Mouse (Mus musculus): ENCODE measurements around the gene Sema4d.

Sema4d gene

GRCm38 (mm10) chr13:51778351-51778982 lies 15.1 kb downstream of the Sema4d start:
- no peak for DNase-seq (ENCODE audit: low spot score in 2 of 2)

DNA sequence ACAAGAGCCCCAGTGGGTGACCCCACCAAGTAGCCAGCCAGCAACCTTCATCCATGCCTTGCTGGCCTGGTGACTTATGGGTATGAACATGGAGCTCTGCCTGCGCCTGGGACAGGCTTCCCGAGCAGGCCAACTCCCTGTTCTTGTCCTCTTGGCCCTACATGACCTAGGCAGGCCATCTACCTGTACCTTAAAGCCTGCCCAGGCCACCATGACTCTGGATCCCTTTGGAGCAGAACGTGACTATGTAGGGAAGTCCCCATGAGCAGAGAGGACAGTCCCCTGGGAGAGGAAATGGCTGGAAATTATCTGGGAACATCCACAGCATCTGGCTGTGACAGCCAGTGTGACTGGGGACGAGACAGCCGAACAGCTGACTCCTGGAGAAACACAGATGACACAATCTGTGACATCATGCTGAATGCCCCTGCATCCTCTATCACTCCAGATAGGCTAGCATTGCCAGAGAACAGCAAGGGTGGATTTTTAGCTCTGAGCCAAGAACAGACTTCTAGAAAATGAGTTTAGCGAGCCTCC lies 15.7 kb downstream of the Sema4d start:
- no peak for DNase-seq (ENCODE audit: low spot score in 2 of 2)

GRCm38 (mm10) chr13:51777048-51777737 lies 16.4 kb downstream of the Sema4d start:
- DNase-seq (ENCODE audit: low spot score in 2 of 2), result no peak

GRCm38 (mm10) chr13:51776160-51776737 lies 17.3 kb downstream of the Sema4d start:
- DNase-seq (ENCODE audit: low spot score in 2 of 2), result no peak

DNA sequence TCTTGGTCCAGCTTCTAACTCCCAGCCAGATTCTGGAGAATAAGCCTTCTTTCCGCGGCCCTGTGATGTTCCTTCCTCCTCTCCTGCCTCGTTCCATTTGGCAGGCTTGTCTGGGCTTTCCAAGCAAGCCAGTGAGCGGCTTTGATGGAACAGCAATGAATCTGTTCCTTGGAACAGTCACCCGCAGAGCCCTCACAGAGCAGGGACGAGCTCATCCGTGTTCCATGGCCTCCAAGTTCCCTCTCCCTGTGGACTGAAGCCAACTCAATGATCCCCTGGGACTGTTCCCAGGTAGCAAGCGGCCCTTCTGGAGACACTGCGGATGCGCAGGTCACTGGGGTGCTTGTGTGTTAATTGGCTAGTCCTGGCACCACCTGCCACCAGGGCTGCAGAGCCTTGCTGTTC lies 21.7 kb downstream of the Sema4d start:
- DNase-seq (ENCODE audit: low spot score in 2 of 2), result no peak

- no peak for DNase-seq (ENCODE audit: low spot score in 2 of 2)
Observed at GRCm38 (mm10) chr13:51770647-51771427, 22.7 kb downstream of the Sema4d start.

DNA sequence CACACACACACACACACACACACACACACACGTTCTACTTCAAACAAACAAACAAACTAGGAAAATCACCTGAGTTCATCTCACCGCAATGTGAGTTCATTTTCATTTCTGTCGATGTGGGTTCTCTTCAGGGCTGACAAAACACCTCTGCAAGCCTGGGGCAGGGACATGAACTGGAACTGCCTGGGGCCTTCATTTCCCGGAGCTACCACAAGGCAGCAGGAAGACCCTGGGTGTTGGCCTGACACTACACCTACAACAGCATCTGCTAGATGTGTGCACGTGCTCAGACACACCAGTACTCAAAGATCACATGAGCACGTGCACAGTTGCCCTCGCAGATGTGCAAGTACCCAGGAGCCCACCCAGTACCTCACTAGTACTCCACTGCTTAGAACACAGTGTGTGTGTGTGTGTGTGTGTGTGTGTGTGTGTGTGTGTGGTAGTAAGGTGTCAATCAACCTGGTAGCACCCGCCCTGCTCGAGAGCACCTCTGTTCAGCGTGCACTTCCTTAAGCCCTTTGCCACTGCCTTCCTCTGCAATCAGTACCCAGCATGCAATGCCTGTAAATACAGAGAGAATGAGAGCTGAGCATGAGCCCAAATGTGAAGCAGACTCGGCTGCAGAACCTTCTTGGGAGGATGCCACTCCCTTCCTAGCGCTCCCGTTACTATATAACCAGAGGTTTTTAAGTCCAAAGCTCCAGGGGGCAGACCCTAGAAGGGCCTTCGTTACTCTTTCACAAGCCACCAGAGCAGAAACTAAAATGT lies 25.4 kb downstream of the Sema4d start:
- no peak for DNase-seq (ENCODE audit: low spot score in 2 of 2)

DNA sequence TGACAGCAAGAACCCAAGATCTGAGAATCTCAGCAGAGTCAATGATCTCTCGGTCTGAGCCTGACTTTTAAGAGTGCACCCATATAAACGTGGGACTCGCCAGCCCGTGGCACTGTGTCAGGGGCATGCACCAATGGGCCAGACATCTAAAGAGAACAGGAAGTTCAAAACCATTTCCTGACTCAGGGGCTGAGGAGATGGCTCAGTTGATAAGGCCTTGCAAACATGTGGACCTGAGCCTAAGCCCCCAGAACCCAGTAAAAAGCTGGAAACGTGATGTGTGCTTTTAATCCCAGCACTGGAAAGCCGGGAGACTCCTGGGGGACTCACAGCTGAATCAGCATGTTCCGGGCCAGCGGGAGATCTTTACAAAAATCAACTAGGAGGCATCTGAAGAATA lies 26.0 kb downstream of the Sema4d start:
- peak in 1 of 2 experiments; percentile 37 for DNase-seq (ENCODE audit: low spot score in 2 of 2)

DNA sequence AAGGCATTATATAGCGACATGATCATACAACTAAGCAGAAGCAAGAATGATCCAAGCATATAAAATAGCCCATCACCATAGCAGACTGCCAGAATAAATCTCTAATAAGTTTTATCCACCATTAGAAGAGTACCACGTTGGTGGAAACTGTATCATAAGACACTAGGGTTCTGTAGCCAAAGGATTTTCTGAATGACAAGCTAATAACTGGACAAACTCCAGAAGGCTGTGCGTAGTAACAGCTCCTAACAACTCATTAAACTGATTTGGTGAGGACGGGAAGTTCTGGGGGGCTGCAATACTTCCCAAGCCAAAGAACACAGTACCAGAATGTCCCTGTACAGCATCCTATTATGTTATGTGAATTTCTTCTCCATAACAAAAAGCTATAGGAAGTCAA lies 26.8 kb downstream of the Sema4d start:
- DNase-seq (ENCODE audit: low spot score in 2 of 2), result no peak

GRCm38 (mm10) chr13:51765369-51765768 lies 28.2 kb downstream of the Sema4d start:
- no peak for DNase-seq (ENCODE audit: low spot score in 2 of 2)

GRCm38 (mm10) chr13:51763019-51763698 lies 30.4 kb downstream of the Sema4d start:
- no peak for DNase-seq (ENCODE audit: low spot score in 2 of 2)

DNA sequence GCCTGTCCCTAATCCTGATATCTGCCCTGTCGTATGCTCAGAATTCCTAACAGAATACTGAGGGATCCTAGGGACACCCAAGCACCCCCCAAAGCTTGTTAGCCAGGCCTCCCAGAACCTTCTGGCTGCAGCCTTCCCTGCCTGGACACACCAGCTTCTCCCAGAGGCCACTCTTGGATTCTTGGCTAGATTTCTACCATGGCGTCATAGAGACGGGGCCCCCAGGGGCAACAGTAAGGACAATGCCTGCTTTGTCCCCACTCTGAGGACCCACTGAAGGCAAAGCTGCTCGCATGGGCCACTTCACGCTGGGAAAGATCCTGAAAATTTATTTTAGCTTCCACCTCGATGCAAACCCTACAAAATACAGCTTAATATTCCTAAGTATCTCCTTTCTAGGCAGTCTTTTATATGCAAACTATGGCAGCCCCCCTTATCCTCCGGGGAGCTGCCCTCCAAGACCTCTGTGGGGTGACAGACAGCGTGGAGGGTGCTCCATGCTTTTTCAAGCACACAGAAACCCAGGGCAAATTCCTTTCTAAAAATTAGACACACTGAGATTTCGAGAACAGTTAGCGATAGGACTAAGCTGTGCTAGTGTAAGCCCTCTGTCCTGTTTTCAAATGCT lies 32.2 kb downstream of the Sema4d start:
- no peak for DNase-seq (ENCODE audit: low spot score in 2 of 2)

DNA sequence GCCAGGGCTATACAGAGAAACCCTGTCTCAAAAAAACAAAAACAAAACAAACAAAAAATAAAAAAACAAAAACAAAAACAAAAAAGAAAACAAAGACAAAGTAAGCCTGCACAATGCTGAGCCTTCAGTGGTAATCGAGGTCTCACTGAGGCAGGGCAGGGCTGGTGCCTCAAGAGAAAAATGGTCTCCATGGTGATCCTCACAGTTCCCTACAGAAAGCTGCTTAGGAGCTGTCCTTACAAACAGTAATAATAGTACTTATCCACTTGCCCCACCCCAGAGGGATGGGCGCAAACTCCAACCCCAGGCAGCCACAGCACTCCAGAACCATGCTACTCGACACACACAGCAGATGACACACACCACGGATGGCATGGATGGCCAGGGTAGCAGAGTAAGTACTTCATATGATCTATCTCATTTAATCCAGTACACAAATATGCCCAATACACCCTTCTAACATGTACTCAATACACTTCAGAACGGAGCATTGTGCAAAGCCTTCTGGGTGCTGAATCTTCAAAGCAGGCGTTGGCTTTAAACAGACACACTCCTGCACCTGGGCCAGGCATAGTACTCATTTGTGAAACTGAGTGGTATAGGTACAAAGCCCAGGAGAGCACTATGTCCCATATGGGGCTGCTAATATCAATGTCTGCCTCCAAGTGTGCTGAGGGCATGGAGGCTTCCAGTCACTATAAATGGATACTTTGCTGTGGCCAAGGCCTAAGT lies 34.1 kb downstream of the Sema4d start:
- DNase-seq (ENCODE audit: low spot score in 2 of 2), result no peak

- DNase-seq (ENCODE audit: low spot score in 2 of 2), result no peak
Observed at GRCm38 (mm10) chr13:51758428-51758827, 35.1 kb downstream of the Sema4d start.

DNA sequence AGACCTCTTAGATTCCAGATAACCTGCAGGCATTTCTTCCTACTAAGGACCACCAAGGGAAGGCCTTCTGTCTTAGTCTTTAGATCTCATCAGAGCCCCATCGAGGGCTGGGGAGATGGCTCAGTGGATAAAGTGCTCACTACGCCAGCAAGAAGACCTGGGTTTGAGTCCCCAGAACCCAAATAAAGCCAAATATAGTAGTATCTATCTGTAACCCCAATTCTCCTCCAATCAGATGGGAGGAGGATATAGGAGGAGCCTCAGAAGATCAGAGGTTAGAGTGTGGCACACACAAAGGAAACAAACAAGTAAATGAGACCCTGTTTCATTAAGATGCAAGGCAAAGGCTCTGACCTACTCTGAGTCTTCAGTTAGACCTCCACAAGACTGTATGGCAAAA lies 36.4 kb downstream of the Sema4d start:
- DNase-seq (ENCODE audit: low spot score in 2 of 2), result no peak

DNA sequence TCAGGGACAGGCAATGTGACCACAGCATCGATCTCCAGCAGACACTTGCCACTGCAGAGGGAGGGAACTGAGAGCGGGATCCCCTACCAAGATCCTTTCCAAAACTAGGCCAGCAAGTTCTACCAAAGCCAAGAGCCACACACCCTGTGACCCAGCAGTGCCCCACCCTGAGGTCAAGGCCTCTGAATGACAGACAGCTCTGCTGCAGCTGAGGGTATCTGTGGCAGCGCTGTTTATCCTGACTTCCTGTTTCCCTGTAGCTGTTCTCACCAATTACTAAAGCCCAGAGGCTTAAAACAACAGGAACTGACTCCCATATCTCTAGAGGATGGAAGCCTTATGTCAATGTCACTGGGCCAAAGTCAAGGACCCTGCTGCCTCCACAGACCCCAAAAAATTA lies 37.0 kb downstream of the Sema4d start:
- no peak for DNase-seq (ENCODE audit: low spot score in 2 of 2)

DNA sequence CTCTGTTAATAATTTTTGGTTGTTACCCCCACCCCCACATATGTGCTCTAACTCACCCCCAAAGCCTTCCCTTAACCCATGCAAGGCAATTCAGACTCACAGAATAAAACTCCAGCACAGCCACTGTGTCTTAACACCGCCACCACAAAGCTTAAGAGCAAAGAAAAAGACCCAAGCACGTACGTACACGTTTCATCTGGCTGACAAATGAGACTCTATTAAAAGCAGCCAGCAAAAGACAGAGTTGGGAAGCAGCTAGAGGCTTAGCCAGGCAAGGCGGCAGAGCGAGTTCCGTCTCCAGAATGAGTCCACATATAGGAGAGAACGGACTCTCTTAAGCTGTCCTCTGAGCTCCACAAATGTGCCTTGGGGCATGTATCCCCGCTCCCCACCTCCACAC lies 37.5 kb downstream of the Sema4d start:
- no peak for DNase-seq (ENCODE audit: low spot score in 2 of 2)

GRCm38 (mm10) chr13:51755584-51755983 lies 38.0 kb downstream of the Sema4d start:
- no peak for DNase-seq (ENCODE audit: low spot score in 2 of 2)

DNA sequence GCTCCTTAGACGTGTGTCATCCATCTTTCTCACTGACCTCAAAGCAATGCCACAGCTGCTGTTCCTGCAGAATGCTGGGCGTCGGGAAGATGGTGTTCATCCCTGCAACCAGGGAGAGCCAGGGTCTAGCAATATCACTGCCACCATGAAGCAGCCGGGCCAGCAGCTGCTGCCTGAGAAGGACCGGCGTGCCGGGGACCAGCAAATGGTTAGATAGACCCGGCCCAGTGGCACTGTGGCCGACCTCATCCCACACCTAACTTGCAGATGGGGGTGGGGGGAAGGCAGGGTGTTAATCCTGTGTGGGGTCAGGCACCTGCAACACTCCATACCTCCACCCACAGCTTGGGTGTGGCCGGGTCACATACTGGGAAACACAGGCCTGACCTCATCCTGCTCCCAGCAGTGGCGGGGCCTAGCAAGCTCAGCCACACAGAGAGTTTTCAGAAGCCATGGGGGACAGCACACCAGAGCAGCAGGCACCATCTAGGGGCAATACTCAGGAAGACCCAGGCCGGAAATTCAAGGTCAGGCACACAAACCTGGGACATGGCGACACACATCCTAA lies 38.9 kb downstream of the Sema4d start:
- DNase-seq (ENCODE audit: low spot score in 2 of 2), result no peak

Data from spleen, postnatal 14 days (tissue).